Mouse (Mus musculus) CH12F3 (cell line): Measurements from ENCODE around the gene E130114P18Rik.

Experiments used
- in situ Hi-C: fragments of 300-500 bp; cut with MboI; formaldehyde crosslinking; loops from 2 replicates; pipeline ENCODE4 v1.14.3; 2020; ENCODE audit warnings: low sequenced_read_pairs

E130114P18Rik gene

GRCm38 (mm10) chr4:97580906-97581305 is 197.0 kb downstream of the E130114P18Rik start:
- in situ Hi-C loops: no loop called here

- in situ Hi-C loops: no loop called here
Measured at GRCm38 (mm10) chr4:97578571-97579165, 199.2 kb downstream of the E130114P18Rik start.

GRCm38 (mm10) chr4:97577431-97577830 is 200.4 kb downstream of the E130114P18Rik start:
- in situ Hi-C loops: no loop called here

GRCm38 (mm10) chr4:97575447-97575846 is 202.4 kb downstream of the E130114P18Rik start:
- in situ Hi-C loops: no loop called here

- in situ Hi-C loops: no loop called here
Measured at GRCm38 (mm10) chr4:97569320-97569719, 208.6 kb downstream of the E130114P18Rik start.

GRCm38 (mm10) chr4:97564656-97565055 is 213.2 kb downstream of the E130114P18Rik start:
- in situ Hi-C loops: no loop called here

- in situ Hi-C loops: no loop called here
Measured at GRCm38 (mm10) chr4:97564199-97564598, 213.7 kb downstream of the E130114P18Rik start.

DNA sequence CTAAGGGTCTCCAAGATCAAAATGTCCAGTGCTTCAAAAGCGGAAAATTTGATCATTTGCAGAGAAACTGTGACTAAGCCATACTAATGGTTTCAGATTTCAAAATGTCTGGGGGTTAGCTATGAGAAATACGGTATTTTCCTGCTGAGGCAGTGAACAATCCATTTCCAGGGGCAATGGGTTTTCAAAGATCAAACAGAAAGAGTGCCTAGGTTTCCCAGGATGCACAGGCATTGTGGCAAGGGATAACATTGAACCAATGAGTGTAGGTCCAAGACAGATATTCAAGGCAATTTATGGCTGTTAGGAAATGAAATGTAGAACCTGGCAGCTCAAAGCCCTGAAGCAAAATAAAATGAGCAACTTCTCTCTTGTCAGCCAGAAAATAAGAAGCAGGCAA is 220.3 kb downstream of the E130114P18Rik start:
- in situ Hi-C loops: no loop called here

GRCm38 (mm10) chr4:97544016-97544415 is 233.9 kb downstream of the E130114P18Rik start:
- in situ Hi-C loops: no loop called here

GRCm38 (mm10) chr4:97532072-97532471 is 245.8 kb downstream of the E130114P18Rik start:
- in situ Hi-C loops: no loop called here

DNA sequence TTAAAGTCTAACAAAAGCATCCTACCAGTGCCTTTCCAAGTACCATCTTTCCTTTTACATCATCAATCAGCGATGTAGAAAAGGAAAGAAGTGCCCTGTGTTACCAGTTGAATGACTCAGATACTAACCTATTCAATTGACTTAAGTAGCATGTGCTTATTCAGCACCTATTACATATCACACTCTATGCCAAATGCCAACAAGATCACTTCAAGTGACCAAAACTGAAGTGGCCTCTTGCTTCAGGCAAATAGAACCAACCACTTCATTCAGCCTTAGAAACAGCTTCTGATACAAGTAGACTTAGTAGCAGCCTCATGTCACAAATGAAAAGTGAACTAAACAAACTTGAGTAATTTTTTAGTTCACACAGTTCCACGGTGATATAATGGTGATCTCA is 249.4 kb downstream of the E130114P18Rik start:
- in situ Hi-C loops: no loop called here
